Mouse (Mus musculus) embryonic facial prominence, embryonic 13.5 days (tissue): ENCODE measurements around the gene Olfr1383. TPM values are rescaled to one million over a fixed set of nuclear protein-coding genes. Genes with fewer than 3 reads are reported as not detected.
"Not testable (repeated sequence)": the region's sequence is repeated elsewhere in the genome, so short reads cannot be mapped to it uniquely, and the experiment has no call there.

ENCODE experiments used
- ATAC-seq: fragments of 200-750 bp; cut with Nextera tagmentation; 2 replicates; pipeline ENCODE4 v1.8.0; 2017; ENCODE audit warnings: low read depth; ENCODE audit not compliant: insufficient number of reproducible peaks, insufficient read depth, low FRiP score, low TSS enrichment
- H3K27ac ChIP-seq: fragments of 300-500 bp; sonication (generic); 2 replicates; pipeline ENCODE4 v1.5.1; 2015; ENCODE audit warnings: moderate library complexity, mild to moderate bottlenecking, inconsistent platforms
- H3K27me3 ChIP-seq: fragments of 300-500 bp; sonication (generic); 2 replicates; pipeline ENCODE4 v1.6.1; 2015; ENCODE audit warnings: mild to moderate bottlenecking, inconsistent platforms
- H3K36me3 ChIP-seq: fragments of 300-500 bp; sonication (generic); 2 replicates; pipeline ENCODE4 v1.6.1; 2015; ENCODE audit warnings: mild to moderate bottlenecking, inconsistent platforms
- H3K4me1 ChIP-seq: fragments of 300-500 bp; sonication (generic); 2 replicates; pipeline ENCODE4 v1.6.1; 2015; ENCODE audit warnings: inconsistent platforms
- H3K4me2 ChIP-seq: fragments of 300-500 bp; sonication (generic); 2 replicates; pipeline ENCODE4 v1.6.1; 2015; ENCODE audit warnings: moderate library complexity, mild to moderate bottlenecking, inconsistent platforms
- H3K4me3 ChIP-seq: fragments of 300-500 bp; sonication (generic); 2 replicates; pipeline ENCODE4 v1.5.1; 2015; ENCODE audit warnings: mild to moderate bottlenecking, inconsistent platforms
- H3K9ac ChIP-seq: fragments of 300-500 bp; sonication (generic); 2 replicates; pipeline ENCODE4 v1.6.1; 2015; ENCODE audit warnings: mild to moderate bottlenecking, inconsistent platforms
- H3K9me3 ChIP-seq: fragments of 300-500 bp; sonication (generic); 2 replicates; pipeline ENCODE4 v1.6.1; 2016; ENCODE audit warnings: inconsistent platforms
- WGBS: fragments of 180-500 bp; shearing (Covaris S2); methylation state at CpG from one replicate; pipeline ENCODE4 v1.1.7; 2015; ENCODE audit warnings: mixed read lengths; 5-methylcytosine and 5-hydroxymethylcytosine counted together
- polyA plus RNA-seq: library from polyadenylated mRNA; unstranded; fragments of >200 nt; fragmentation: Nextera tagmentation; extraction: Ambion mirVana; gene quantifications from 2 replicates; pipeline ENCODE4 v1.2.1, GENCODE M21; 2015

Olfr1383 gene
- not detected in 2 replicates for polyA plus RNA-seq

DNA sequence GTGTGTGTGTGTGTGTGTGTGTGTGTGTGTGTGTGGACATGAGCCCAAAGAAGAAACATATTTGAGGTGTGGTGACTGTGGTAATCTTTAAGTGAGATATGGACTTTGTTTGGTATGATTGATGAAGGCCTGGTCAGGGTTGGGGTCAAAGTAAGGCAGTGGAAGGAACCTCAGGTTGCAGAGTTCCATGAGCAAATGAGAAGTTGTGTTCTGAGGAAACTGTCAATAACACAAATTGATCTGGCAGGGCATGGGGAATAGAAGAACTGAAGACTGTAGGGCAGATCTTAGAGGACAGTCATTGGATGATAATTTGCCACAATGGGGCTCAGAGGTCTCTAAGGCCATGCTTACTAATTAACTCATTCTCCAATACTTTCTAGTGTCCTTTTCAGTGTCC lies at the start of gene Olfr1383:
TSS of gene Olfr1383 (plus strand) at position 301 of the 400 bp plus-strand sequence.
- no peak for ATAC-seq
- Histone ChIP-seq H3K36me3 (no peaks in the 10 kb centered on the region), H3K9ac (no peak within 1 kb of the TSS), H3K4me1 (no peaks in the 10 kb centered on the region), H3K4me2 (no peak within 1 kb of the TSS), H3K27me3 (no peaks in the 10 kb centered on the region), H3K4me3 (no peak within 1 kb of the TSS), H3K9me3 (no peaks in the 10 kb centered on the region), H3K27ac (no peak within 1 kb of the TSS)

GRCm38 (mm10) chr11:49485973-49486372 lies 33.5 kb upstream of the Olfr1383 start:
- Histone ChIP-seq H3K4me3 (no peak overlapping the region), H3K9ac (no peak overlapping the region), H3K27me3 (no peaks in the 10 kb centered on the region), H3K4me2 (no peak overlapping the region), H3K36me3 (no peaks in the 10 kb centered on the region), H3K9me3 (no peaks in the 10 kb centered on the region), H3K27ac (no peak overlapping the region), H3K4me1 (no peaks in the 10 kb centered on the region)
- no peak for ATAC-seq
- WGBS = 63% methylated on average over 4 of the region's 4 CpGs

- ATAC-seq, H3K4me1 ChIP-seq, H3K4me2 ChIP-seq, H3K27me3 ChIP-seq, H3K36me3 ChIP-seq, H3K27ac ChIP-seq, H3K9ac ChIP-seq, H3K4me3 ChIP-seq, H3K9me3 ChIP-seq: not testable (repeated sequence)
- 73% methylated on average over 1 of the region's 1 CpGs for WGBS
These were observed 30.7 kb upstream of the Olfr1383 start, which contains the start of gene Olfr1385 for GRCm38 (mm10) chr11:49488770-49489169. Gene Olfr1385 (plus strand): TSS chr11:49489070.

GRCm38 (mm10) chr11:49518086-49518485 lies 1.4 kb upstream of the Olfr1383 start:
- H3K36me3 ChIP-seq = no peaks in the 10 kb centered on the region
- no peaks in the 10 kb centered on the region for H3K4me1 ChIP-seq
- no peak for ATAC-seq
- H3K9me3 ChIP-seq = no peaks in the 10 kb centered on the region
- 70% methylated on average over 5 of the region's 5 CpGs for WGBS
- H3K27ac ChIP-seq = no peak overlapping the region
- no peak overlapping the region for H3K4me2 ChIP-seq
- H3K4me3 ChIP-seq = no peak overlapping the region
- H3K9ac ChIP-seq = no peak overlapping the region
- H3K27me3 ChIP-seq = no peaks in the 10 kb centered on the region

DNA sequence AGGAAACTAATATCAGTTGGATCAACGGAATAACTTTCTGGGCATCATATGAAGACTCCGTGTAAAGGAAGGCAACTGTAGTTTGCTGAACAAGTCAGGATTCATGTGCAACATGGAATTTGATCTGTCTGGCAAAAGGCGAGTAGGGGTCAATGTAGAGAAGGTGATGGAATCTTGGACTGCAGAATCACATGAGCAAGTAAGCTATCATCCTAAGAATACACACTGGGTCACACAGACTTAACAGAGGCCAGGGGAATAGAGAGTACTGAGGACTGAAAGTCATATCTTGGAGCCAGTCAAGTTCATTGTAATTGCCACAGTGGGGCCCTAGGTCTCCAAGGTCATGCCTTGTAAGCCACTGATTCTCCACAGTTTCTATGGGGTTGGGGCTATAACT lies 8.5 kb downstream of the Olfr1383 start, which contains the start of gene Olfr1382:
TSS of gene Olfr1382 (plus strand) at position 301 of the 400 bp plus-strand sequence.
- no peak within 1 kb of the TSS for H3K4me3 ChIP-seq
- WGBS = 82% methylated on average over 3 of the region's 3 CpGs
- no peaks in the 10 kb centered on the region for H3K9me3 ChIP-seq
- H3K27ac ChIP-seq = no peak within 1 kb of the TSS
- no peaks in the 10 kb centered on the region for H3K27me3 ChIP-seq
- ATAC-seq = no peak
- H3K4me1 ChIP-seq = no peaks in the 10 kb centered on the region
- no peak within 1 kb of the TSS for H3K4me2 ChIP-seq
- H3K36me3 ChIP-seq = no peaks in the 10 kb centered on the region
- no peak within 1 kb of the TSS for H3K9ac ChIP-seq

- no peak for ATAC-seq
- H3K27me3 ChIP-seq = no peaks in the 10 kb centered on the region
- no peaks in the 10 kb centered on the region for H3K4me1 ChIP-seq
- no peak overlapping the region for H3K9ac ChIP-seq
- no peaks in the 10 kb centered on the region for H3K9me3 ChIP-seq
- no peak overlapping the region for H3K4me2 ChIP-seq
- H3K36me3 ChIP-seq = no peaks in the 10 kb centered on the region
- no peak overlapping the region for H3K27ac ChIP-seq
- H3K4me3 ChIP-seq = no peak overlapping the region
These were observed 13.3 kb downstream of the Olfr1383 start for GRCm38 (mm10) chr11:49532761-49533160.

GRCm38 (mm10) chr11:49536631-49537030 lies 17.2 kb downstream of the Olfr1383 start:
- H3K4me2 ChIP-seq, H3K9me3 ChIP-seq, H3K4me3 ChIP-seq, H3K27me3 ChIP-seq, ATAC-seq, H3K27ac ChIP-seq, H3K9ac ChIP-seq, H3K4me1 ChIP-seq, H3K36me3 ChIP-seq: not testable (repeated sequence)
- 86% methylated on average over 2 of the region's 2 CpGs for WGBS

- H3K9me3 ChIP-seq, H3K27me3 ChIP-seq, H3K36me3 ChIP-seq, H3K4me3 ChIP-seq, ATAC-seq, H3K4me1 ChIP-seq, H3K27ac ChIP-seq, H3K4me2 ChIP-seq, H3K9ac ChIP-seq: not testable (repeated sequence)
- 66% methylated on average over 3 of the region's 3 CpGs for WGBS
These were observed 23.7 kb downstream of the Olfr1383 start, which contains the start of gene Olfr1381 for GRCm38 (mm10) chr11:49543149-49543548. Gene Olfr1381 (plus strand): TSS chr11:49543449.

DNA sequence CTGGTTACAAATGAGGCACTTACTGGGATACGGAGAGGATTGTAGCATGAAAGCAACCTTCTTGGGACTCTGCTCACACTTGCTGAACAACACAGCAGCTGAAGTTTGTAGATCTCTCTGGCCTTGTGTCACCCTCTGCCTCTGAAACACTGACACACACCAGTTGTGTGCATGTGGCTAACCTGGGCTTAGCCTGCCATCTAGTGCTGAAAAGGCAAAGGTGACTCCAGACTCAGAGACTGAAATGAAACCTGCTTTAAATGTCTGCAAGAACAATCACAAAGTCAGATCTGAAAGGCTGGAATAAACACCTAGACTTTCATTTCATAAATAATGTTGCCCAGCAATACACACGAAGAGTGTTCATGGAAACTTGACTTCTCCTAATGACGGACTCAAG lies 34.6 kb downstream of the Olfr1383 start:
- H3K4me2 ChIP-seq, H3K9me3 ChIP-seq, H3K4me1 ChIP-seq, ATAC-seq, H3K9ac ChIP-seq, H3K4me3 ChIP-seq, H3K27me3 ChIP-seq, H3K36me3 ChIP-seq, H3K27ac ChIP-seq: not testable (repeated sequence)
- 78% methylated on average over 3 of the region's 3 CpGs for WGBS

DNA sequence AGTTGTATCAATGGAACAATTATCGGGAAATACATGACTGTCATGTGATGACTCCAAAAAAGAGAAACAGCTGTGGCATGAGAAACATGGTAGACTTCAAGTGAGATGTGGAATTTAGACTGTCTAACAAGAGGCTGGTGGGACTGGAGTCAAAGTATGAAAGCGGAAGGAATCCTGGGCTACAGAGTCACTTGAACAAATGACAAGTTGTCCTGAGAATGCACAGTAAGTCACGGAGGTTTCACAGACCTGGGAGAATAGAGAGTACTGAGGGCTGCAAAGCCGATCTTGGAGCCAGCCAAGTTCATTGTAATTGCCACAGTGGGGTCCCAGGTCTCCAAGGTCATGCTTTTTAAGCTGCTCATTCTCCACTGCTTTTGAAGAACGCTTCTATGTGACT lies 37.1 kb downstream of the Olfr1383 start, which contains the start of gene Olfr1380:
TSS of gene Olfr1380 (plus strand) at position 301 of the 400 bp plus-strand sequence.
- H3K36me3 ChIP-seq, H3K4me2 ChIP-seq, ATAC-seq, H3K27me3 ChIP-seq, H3K27ac ChIP-seq, H3K9ac ChIP-seq, H3K9me3 ChIP-seq, H3K4me3 ChIP-seq, H3K4me1 ChIP-seq: not testable (repeated sequence)
- 67% methylated on average over 5 of the region's 5 CpGs for WGBS

DNA sequence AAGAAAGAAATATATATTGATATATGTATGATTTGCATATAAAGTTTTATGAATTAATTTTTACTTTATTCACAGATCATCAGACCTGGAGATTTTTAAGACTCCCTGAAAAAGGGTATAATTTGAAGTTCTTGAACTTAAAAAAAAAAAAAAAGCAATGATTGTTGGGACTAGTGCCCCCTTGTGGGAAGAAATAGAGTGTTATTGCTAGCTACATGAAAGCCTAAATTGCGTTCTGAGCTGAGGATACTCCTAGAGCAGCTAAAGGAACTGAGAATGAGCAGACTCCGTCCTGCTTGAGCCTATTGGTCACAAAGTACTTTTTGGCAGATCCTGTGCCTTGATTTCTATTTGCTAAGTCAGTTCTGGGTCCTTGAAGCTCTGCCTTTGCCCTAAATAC lies 55.6 kb downstream of the Olfr1383 start:
- not testable (repeated sequence) for H3K4me1 ChIP-seq, ATAC-seq, H3K27me3 ChIP-seq

More for the DNA sequence above, 55.6 kb downstream of the Olfr1383 start:
- not testable (repeated sequence) for H3K9ac ChIP-seq, H3K4me2 ChIP-seq, H3K27ac ChIP-seq, H3K4me3 ChIP-seq, H3K36me3 ChIP-seq, H3K9me3 ChIP-seq
- WGBS = 35% methylated on average over 2 of the region's 2 CpGs
